Mouse (Mus musculus): ENCODE results near the gene Ccdc116. TPM values are rescaled to one million over a fixed set of nuclear protein-coding genes. Genes with fewer than 3 reads are reported as not detected.
"Not testable (repeated sequence)": the region's sequence is repeated elsewhere in the genome, so short reads cannot be mapped to it uniquely, and the experiment has no call there.

Ccdc116 gene
- polyA plus RNA-seq (2017; shearing (Covaris generic)): 1 to 10 TPM in 1 of 2 experiments, under 1 TPM in 1; 0.58 to 1.4 TPM

DNA sequence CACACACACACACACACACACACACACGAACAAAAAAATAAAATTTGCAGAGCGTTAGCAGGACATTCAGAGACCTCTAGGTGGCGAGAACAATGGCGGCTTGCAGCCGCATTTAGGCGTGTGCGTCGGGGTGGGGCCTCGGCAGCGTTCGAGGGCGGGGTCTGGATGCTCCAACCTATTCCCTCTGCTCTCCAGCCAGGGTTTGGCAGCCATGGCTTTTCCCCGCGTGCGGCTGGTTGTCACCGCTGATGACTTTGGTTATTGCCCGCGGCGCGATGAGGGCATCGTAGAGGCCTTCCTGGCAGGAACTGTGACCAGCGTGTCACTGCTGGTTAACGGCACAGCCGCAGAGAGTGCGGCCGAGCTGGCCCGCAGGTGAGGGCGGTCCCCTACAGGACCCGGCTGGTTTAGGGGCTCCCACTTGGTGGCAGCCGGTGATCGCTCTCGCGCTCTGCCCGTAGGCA lies at the start of gene Ccdc116:
TSS of gene Ccdc116 (minus strand) at position 458 of the 464 bp plus-strand sequence.
- ATAC-seq: peak; percentile 89

DNA sequence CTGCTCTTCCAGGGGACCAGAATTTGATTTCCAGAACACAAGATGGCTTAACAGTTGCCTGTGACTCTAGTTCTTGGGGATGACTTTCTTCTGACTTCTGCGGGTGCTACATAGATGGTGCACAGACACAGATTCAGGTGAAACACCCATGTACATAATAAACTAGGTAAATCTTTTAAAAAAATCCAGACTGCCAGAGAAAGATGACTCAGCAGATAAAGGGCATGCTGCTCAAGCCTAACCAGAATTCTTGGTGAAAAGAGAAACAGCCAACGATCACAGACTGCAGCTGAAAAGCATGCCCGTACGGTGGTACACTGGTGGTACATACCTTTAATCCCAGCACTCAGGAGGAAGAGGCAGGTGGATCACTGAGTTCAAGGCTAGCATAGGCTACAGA lies 46.8 kb upstream of the Ccdc116 start:
- no peak for ATAC-seq

DNA sequence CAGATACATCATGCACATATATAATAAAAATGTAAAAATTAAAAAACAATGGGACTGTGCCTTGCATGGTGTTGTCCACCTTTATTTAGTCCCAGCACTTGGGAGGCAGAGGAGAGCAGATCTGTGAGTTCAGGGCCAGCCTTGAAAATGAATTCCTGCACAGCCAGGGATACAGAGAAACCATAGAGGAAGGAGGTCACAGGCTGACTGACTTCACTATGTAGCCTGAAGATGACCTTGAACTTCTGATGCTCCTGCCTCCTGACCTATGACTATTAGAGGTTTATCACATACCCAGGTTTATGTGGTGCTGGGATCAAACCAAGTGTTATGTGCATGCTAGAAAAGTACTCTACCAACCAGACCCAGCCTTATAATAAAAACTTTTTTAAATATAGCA lies 38.4 kb upstream of the Ccdc116 start:
- ATAC-seq: no peak

DNA sequence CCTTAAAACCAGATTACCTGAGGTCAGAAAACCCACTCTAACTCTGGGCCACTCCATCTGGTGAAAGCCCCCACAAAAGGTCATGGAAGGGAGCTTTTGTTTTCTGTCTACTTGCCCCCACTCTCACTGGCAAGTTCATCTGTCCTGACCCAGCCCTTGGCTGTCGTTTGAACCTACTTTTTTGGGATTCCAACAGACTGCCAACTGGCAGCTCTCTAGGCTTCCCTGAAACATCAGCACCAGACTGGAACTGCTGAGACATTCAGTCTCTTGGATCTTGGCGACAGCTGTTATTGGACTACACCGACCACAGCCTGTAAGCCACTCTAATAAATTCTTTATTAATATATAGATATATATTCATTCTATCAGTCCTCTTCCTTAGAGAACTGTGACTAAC lies 36.0 kb upstream of the Ccdc116 start:
- ATAC-seq: no peak

DNA sequence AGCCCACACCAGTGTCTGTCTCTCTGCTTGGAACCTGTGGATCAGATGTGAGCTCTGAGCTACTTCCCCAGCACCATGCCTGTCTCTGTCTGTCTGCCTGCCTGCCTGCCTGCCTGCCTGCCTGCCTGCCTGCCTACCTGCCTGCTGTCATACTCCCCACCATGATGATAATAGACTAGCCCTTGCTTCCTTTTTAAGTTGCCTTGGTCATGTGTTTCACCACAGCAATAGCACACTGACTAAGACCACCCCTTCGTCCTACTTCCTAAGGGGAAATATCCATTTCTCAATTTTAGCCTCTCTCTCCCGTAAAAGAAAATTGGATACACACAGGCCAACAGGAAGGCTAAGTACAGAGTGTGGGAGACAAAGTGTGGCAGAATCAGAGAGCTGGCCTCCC lies 35.1 kb upstream of the Ccdc116 start:
- no peak for ATAC-seq

DNA sequence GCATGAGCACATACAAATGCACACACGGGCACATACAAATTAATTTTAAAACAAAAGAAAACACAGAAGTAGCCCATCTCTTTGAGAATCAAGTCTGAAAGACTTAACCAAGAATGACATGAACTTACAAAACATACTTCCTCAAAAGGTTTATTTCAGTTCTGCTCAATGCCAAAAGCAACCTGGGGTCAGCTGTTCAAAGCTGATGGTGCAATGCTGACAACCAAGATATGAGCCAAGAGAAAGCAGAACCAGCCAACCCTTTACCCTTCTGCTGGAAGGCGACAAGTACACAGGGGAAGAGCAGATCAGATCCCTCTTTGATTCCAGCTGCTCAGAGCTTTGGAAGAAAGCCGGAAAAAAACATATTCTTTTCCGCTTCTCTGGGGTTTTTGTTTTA lies 34.4 kb upstream of the Ccdc116 start:
- ATAC-seq: no peak

DNA sequence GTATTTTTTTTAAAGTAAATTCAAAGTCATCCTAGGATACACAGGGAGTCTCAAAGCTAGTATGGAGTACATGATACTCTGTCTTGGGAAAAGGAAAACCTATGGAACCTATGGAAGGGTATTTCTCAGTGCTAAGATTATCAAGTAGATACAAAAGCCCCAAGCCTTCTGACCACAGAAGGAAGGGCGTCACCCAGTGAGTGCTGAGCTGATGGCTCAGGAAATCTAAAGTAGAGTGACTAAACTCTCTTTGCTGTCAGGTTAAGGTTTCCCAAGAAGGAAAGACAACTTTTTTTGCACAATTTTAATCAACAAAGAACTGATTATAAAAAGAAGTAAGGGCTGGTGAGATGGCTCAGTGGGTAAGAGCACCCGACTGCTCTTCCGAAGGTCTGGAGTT lies 32.7 kb upstream of the Ccdc116 start:
- ATAC-seq: peak; percentile 51

DNA sequence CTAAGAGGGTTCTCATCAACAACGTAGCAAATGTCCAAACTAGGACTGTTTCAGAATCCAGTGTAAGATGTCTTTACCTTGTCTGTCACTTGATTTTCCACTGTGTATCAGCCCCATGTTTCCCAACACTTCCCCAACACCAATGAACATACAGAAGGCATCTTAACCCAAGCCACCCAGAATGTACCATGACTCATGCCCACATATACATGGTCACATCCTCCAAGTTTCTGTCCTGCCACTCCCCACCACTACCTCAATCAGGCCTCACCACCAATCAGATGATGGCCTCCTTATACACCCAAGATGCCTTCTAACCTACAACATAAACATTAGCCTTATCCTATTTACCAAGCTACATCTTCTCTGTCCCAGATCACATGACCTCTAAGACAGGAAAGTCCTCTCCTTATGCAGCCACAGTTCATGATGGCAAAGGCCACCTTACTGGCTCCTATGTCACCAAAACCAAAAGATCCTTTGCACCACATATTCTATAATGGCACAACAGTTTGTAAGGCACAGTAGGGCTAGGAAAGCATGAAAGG lies 30.7 kb upstream of the Ccdc116 start:
- no peak for ATAC-seq

DNA sequence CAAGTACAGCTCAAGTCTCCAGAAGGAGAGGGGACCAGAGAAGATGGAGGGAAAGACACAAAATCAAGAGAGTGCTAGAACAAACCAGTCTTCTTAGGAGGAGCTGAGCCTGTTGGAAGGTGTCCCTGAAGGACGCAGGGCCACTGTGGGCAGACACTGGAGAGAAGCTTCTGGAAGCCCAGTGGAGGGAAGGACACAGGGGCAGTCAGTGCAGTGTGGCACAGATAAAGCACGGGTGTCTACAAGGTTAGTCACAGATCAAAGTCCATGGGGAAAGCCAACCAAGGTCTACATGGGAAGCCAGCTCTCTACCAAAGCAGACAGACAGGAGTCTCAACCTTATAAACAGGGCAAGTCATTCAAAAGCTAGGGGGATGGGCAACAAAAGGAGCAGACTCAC lies 28.7 kb upstream of the Ccdc116 start:
- ATAC-seq: no peak

DNA sequence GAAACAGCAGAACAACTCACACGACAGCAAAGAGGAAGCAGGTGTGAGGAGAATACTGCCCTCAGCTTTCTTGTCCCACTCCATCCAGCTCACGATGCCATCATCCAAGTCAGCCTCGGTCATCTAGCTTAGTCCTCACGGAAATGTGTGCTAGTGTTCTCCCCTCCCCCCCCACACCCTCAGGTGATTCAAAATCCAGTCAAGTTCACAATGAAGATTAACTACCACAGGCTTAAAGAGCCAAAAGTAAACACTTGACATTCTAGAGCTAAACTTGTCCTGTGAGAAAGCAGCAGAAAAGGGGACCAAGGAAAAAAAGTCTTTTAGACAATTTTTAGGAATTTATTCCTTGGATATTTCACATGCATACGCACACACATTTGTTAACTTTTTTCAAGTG lies 21.0 kb upstream of the Ccdc116 start:
- no peak for ATAC-seq

DNA sequence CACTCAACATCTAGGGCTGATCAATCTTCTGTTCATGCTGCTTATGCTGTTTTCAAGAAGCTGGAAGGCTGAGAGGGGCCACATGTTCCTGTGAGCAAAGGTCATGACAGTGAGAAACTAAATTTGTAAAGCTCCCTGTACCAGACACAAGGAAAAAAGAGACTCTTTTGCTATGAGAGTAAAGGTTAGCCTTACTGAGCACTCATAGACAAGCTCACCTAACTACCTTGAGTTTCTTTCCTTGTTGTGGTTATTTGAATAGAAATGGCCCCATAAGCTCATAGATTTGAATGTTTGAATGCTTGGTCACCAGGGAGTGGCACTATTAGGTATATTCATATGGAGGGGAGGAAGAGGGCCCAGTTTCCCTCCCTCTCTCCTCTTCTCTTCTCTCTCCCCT lies 20.1 kb upstream of the Ccdc116 start:
- ATAC-seq: no peak

DNA sequence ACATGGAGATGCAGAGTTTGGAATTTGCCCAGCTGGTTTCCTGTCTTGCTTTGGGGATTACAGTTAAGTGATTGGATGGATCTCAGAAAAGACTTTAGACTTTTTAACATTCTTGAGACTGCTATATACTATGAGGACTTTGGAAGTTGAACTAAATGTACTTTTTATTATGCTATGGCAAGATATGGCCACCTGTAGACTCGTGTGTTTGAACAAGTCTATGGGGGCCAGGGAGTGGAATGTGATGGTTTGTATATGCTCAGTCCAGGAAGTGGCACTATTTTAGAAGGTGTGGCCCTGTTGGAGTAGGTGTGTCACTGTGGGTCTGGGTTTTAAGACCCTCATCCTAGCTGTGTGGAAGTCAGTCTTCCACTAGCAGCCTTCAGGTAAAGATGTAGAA lies 18.4 kb upstream of the Ccdc116 start:
- not testable (repeated sequence) for ATAC-seq

DNA sequence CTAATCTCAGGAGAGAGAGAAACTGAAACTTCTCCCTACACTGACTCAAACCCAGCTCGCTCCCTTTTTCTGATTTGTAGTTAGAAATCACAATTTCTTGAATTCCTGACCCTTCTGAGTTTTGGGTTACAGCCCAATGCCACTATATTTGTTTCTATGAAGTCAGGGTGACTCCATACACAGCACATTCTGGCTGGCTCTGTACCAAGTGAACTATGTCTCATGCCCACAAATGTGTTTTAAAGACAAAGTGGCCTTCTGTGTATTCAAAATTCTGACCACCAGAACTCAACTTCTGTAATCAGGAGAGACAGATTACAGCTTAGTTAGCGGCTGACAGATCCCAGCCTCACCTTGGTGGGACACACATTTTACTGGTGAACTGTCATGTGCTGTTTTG lies 7.3 kb upstream of the Ccdc116 start:
- ATAC-seq: no peak

DNA sequence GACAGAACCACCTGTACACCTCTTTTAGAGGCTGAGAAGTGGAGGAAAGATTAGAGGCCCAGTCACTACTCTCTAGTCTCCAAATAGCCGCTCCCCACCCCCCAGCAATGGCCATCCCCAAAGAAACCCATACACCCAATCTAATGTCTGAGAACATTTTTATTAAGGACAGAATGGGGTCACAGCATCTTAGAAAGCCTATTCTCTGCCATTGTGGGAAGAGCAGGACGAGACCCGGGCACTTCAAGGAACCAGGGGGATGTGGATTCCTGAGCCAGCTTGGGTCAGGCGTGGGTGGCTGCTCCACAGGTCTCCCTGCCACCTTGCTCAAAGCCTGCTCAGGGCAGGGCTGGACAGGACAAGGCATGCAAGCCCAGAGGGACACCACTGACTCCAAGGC lies 4.8 kb upstream of the Ccdc116 start:
- no peak for ATAC-seq

DNA sequence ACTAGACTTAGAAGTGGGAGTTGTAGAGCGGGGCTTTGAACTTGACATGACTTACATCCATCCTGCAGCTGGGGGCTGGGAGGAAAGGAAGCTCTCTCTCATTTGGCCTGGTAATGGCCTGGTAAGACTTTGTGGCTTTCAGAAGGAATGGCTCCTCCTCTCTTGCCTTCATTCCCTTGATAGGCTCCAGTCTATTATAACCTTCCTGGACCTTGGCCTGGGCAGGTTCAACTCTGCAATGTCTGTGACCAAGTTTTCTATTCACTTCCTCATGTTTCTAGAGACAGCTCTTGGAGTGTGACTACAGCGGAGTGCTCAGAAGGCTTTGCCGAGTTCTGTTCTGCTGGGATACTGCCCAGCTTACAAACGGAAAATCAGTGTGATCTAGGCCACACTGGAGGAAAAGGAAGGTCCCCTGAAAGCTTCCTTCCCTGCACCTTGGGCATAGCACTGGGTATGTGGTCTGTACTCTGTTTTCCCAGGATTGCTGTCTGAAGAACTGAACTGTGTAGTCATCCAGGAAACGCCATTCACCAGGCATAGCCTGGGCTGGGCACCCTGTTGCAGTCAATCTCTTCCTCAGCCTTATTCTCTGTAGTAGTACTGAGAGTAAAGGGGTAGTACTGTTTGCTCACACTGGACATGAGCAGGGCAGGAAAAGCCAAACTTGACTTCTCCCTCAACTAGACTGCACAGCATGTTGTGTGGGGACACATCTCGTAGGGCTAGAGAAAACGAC lies 3.7 kb upstream of the Ccdc116 start:
- no peak for ATAC-seq

DNA sequence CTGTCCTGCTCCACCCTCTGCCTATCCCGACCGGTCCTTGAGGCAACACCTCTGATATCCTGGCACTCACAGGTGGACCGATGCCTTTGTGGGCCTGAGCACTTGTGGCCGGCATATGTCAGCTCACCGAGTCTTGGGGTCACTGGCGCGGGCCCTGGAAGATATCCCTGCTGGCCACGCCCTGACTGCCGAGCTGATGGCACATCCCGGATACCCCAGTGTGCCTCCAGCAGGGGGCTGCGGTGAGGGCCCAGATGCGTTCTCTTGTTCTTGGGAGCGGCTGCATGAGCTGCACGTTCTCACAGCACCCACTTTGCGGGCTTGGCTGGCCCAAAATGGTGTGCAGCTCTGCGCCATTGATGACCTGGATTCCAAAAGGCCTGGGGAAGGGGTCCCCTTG lies 1.1 kb upstream of the Ccdc116 start:
- ATAC-seq: no peak

DNA sequence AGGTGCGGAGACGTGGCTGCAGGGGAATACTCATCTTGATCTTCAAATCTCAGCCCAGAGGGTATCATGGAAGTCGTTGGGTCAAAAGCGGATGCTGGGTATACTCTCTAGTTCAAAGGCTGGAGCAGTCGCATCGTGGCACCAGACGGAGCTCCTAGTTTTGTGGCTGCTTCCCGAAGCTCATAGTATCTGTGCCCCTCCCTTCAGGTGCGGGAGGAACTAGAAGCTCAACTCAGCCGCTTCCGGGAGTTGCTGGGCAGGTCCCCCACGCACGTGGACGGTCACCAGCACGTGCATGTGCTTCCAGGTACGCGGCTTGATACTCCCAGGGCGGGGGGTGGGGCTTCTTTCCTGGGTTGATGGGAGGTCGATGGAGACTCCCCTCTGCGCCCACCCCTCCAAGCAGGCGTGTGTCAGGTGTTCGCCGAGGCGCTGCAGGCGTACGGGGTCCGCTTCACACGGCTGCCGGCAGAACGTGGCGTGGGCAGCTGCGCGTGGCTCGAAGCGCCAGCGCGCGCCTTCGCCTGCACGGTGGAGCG lies 431 bp upstream of the Ccdc116 start:
- ATAC-seq: peak; percentile 65

DNA sequence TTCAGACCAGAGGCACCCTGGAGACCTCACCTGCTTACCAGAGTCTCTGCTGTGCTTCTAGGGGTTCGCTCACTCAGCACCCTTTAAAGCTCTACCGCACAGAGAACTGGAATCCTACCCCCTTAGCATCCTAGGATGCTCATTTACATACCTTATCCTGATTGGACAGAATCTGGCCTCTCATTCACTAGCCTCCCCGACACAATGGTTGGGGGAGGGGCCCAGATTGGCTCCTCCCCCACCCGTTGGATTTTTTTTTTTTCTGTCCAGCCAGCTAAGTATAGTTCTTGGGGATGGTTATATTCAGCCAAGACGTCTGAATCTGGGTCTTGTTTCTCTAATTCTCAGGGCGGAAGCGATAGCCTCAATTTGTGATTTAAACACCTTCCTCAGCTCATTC lies 2.7 kb downstream of the Ccdc116 start, which contains the start of gene Ydjc:
TSS of gene Ydjc (plus strand) at position 283 of the 400 bp plus-strand sequence.
- no peak for ATAC-seq

DNA sequence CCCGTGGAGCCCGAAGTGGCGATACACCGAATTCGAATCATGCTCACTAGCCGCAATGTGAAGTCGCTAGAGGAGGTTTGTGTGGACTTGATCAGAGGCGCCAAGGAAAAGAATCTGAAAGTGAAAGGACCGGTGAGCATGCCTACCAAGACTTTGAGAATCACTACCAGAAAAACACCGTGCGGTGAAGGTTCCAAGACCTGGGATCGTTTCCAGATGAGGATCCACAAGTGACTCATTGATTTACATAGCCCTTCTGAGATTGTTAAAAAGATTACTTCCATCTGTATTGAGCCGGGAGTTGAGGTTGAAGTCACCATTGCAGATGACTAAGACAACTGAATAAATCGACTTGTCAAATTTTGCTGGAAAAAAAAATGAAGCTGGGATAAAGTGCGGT lies 9.7 kb downstream of the Ccdc116 start:
- no peak for ATAC-seq

DNA sequence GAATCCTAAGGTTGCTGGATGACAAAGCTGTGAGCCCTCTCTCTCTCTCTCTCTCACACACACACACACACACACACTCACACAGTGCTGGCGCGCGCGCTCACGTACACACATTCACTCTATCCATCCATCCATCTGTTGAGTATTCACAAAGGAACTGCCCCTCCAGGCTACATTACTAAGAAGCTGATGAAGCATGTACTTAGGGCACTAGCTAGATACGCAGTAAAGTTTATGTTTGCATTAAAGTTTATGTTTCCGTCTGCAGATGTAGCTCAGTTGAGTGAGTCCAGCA lies 14.2 kb downstream of the Ccdc116 start:
- ATAC-seq: no peak

DNA sequence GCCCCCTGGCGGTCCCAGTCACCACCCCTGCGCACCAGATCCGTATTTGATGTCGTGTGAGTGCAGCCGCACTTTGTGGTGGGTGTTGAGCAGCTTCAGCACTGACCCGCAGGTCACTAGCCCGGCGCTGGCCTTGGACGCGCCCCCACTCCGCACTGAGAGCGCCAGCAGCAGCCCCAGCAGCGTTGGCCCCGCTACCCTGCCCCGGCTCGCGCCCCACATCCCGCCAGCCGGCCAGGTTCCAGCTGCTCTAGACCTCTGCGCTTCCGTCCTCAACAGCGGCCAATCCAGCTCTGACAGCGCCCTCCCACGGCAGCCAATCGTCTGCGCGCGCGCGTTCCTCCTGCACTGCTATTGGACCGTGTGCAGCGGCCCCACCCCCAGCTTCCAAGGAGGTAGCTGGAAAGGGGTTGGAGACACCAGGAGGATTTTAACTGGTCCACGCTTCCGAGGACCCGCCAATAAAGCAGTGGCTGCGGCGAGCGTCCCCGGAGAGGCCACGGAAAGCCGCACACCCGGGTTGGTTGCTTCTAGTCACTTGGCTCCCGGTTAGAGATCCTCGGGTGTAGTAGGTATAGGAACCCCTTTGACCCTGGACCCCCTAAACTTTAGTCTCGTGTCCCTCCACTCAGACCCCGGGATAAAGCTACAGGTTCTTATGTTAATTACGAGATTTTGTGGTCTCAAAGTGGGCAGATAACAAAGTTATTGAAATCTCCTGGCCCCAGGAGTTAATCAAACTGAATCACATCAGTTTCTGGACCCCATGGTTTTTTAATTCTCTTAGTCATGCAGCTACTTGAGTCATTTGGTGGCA lies 14.7 kb downstream of the Ccdc116 start, which contains the start of gene Sdf2l1:
TSS of gene Sdf2l1 (minus strand) at position 295 of the 817 bp plus-strand sequence.
- peak; percentile 97 for ATAC-seq

DNA sequence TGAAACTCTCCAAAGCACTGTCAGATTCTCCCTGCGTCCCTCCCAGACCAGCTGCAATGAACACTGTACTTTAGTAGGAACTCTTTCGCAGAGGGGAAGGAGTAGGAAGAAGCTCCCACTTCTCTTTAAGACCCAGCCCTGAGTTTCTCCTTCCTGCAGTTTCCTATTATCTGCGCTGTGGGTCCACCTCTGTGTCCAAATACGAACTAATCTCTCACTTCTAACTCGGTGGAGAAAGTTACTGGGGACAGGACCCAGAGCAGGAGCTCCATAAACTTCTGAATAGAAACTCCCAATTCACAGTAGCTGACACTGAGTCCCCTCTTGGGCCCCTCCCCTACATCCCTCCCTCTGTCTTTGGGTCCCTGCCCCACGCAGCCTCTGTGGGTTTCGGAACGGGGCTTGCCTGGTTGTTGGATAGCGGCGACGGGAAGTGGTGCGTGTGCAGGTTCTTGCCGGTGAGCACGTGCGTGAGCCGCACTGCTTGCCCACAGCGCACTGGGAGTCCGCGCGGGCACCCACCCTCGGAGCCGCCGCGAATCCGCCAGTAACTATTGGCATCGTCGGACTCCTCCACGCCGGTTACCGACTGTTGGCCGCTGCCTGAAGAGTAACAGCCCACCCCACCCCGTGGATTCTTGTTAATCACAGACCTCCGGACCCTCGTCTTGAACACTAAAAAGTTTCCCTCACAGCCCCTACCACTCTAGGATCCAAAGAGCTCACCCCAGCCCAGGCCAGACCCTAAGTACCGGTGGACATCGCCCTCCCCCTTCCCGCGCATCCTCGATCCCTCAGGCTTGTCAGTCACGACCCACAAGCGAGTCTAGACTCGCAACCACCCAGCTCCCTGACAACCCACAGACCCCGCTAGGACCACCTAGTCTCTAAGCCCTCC lies 15.6 kb downstream of the Ccdc116 start:
- peak; percentile 42 for ATAC-seq
